Mouse (Mus musculus): ENCODE measurements around the gene Gpr180.
"Not testable (repeated sequence)": the region's sequence is repeated elsewhere in the genome, so short reads cannot be mapped to it uniquely, and the experiment has no call there.

Gpr180 gene

GRCm38 (mm10) chr14:118151651-118152293 lies 14.8 kb downstream of the Gpr180 start:
- DNase-seq (ENCODE audit: low spot score in 2 of 2) = peak in 1 of 2 experiments; percentile 42

DNA sequence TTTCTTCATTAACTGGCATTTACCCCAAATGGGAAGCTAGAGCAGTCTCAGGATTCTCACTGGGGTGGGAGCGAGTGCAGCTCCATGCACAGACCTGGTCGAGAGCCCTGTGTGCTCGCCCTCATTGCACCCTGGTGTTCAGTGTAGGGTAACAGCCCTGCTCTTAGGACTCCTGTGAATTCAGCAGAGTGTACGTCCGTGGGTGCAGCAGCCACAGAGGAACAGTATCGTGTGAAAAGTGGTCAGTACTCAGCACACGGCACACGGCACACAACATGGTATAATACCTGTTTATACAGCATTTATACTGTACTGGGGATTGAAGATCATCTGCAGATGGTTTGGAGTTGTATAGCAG lies 15.3 kb downstream of the Gpr180 start:
- DNase-seq (ENCODE audit: low spot score in 2 of 2) = no peak

DNA sequence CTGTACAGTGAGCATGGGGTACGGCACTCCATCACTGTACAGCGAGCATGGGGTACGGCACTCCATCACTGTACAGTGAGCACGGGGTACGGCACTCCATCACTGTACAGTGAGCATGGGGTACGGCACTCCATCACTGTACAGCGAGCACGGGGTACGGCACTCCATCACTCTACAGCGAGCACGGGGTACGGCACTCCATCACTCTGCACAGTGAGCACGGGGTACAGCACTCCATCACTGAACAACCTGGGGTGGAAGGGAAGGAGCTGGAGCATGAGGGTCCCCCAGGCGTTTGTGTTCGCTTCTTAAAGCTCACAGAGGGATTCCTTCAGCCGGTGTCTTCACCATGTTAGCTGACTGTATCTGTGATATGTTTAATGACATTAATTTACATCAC lies 19.1 kb downstream of the Gpr180 start:
- not testable (repeated sequence) for DNase-seq (ENCODE audit: low spot score in 2 of 2)

DNA sequence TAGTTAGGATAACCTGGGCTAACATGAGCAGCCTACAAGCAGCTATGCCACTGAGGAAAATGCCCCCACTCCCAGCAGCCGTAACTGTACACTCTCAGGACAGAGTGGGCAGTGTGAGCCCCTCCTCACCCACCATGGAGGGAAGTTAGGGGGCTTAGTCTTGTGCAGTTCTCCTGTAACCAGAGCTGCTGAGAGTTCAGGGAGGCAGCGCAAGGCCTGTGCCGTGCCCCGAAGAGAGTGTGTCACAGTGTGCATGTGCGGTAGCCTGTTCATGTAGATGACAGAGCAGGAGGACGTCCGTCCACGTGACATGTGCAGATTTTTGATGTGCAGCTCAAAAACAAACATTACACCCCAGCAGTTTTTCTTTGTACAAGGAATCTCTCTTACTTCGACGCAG lies 19.8 kb downstream of the Gpr180 start:
- DNase-seq (ENCODE audit: low spot score in 2 of 2) = no peak

GRCm38 (mm10) chr14:118157146-118157545 lies 20.2 kb downstream of the Gpr180 start:
- peak in 1 of 2 experiments; percentile 58 for DNase-seq (ENCODE audit: low spot score in 2 of 2)

DNA sequence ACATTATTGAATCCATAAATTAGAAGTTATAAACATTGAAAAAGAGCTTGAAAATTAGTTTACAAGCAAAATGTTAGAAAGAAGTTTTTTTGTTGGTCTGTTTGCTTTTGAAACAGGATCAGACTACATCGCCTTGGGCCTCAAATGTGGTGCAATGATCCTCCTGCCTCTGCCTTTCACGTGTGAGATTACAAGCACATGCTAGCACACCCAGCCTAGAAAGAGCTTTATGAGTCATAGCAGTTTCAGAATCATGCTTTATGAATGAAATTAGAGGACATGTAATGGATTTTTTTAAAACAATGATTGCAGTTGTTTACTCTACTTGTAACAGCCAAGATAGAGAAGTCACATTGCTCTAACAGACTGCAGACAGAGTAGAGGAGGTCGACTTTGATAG lies 24.8 kb downstream of the Gpr180 start:
- no peak for DNase-seq (ENCODE audit: low spot score in 2 of 2)

DNA sequence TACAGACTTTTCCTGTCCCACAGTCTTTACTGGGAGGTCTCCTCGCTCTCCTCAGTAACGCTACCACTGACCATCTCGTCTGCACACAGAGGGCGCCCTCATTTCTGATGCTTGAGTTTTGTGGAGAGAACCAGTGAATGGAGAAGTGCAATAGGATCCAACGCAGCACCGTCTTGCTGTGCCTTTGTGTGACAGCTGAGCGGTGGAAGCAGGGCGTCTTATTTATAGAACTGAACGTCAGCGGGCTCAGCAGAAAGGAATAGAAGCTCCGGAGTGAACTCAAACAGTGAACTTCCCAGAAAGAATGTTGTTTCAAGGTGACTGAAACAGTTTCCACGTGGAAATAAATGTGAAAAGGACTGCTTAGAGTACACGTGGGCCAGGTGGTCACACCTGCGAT lies 25.7 kb downstream of the Gpr180 start:
- DNase-seq (ENCODE audit: low spot score in 2 of 2) = peak in 1 of 2 experiments; percentile 40

GRCm38 (mm10) chr14:118168776-118169175 lies 31.8 kb downstream of the Gpr180 start:
- DNase-seq (ENCODE audit: low spot score in 2 of 2) = no peak

DNA sequence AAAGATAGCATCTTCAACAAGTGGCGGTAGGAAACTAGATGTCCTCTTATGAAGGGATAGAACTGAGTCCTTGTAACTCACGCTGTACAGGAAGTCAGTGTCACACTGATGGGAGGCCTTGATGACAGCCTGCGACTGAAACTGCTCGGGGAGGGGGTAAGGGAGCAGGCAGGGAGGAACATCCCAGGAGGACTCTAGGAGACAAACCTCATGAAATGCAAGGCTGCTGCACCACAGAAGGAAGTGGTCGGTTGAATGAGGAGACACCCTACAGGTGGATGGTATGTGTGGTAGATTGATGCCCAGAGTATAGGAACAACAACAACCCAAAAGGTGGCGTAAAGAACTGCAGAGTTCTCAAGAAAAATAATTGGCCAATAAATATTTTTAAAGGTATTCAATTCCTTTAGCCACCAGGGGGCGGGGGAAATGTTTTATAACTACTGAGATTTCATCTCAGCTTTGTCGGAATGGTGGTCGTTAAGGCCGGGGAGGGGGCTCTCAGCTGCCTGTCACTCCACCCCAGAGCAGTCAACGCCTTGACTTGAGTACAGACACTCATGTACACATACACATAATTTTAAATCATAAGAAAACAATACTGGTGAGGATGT lies 36.7 kb downstream of the Gpr180 start:
- no peak for DNase-seq (ENCODE audit: low spot score in 2 of 2)

- DNase-seq (ENCODE audit: low spot score in 2 of 2) = no peak
Measured at GRCm38 (mm10) chr14:118175071-118175693, 38.2 kb downstream of the Gpr180 start.

DNA sequence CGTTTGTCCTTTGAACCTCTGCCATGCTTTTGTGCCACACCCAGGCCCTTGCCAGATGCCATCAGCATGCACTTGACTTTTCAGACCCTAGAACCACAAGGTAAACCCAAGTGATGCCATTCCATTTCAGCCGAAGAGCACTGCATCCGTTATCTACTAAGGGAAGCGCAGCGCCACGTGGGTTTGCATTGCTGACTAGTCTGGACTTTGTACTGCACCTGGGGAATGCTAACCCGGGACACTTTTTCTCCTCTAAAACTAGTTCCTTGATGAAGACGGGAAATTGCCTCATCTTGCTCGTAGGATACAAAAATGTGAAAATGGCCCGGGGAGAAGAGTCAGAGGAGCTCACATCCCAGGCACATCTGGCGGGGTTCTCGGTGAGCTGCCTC lies 38.7 kb downstream of the Gpr180 start:
- DNase-seq (ENCODE audit: low spot score in 2 of 2) = no peak

- no peak for DNase-seq (ENCODE audit: low spot score in 2 of 2)
Measured at GRCm38 (mm10) chr14:118179251-118179650, 42.3 kb downstream of the Gpr180 start.

GRCm38 (mm10) chr14:118179701-118180100 lies 42.7 kb downstream of the Gpr180 start:
- DNase-seq (ENCODE audit: low spot score in 2 of 2) = no peak

DNA sequence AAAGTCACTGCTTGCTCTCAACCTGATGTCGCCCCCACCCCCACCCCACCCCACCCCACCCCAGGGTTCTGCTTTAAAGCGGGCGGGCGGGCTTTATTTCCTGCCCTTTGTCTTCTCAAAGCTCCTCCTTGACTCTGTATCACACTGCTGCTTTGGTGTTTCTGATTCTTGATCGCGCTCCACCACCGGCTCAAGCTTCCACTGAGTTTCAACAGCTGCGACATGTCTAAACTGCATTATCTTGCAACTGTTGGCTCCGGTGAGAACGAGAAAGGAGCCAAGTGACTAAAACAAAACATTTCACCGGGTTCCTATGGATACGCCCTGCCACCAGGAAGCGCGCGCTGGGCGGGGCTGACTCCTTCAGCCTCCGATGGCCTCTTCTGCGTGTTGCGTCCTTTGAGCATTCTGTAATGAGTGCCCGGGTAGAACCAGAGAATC lies 43.2 kb downstream of the Gpr180 start:
- DNase-seq (ENCODE audit: low spot score in 2 of 2) = peak; percentile 33 to 53

- peak; percentile 37 to 41 for DNase-seq (ENCODE audit: low spot score in 2 of 2)
Measured at GRCm38 (mm10) chr14:118180711-118181177, 43.8 kb downstream of the Gpr180 start.

DNA sequence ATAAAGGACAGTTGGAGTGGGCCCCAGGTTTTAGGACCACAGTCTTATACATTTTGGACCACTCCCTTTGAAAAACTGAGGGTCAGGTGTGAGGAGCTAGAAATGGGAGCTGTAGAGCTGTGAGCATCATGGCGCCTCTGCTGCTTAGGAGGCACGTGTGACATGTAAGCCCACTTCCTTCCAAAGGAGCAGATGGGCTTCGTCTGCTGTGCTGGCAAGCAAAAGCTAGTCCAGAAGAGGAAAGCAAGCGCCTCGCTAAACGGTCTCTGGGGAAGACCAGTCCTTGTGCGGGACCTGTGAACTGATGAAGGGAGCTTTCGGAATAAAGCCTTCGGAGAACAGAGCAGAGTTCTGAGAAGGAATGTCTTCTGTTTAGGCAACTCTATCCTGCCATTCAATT lies 54.5 kb downstream of the Gpr180 start:
- DNase-seq (ENCODE audit: low spot score in 2 of 2) = no peak

GRCm38 (mm10) chr14:118193001-118193628 lies 56.2 kb downstream of the Gpr180 start:
- DNase-seq (ENCODE audit: low spot score in 2 of 2) = no peak

GRCm38 (mm10) chr14:118193663-118194062 lies 56.7 kb downstream of the Gpr180 start:
- no peak for DNase-seq (ENCODE audit: low spot score in 2 of 2)

GRCm38 (mm10) chr14:118194219-118194914 lies 57.4 kb downstream of the Gpr180 start:
- no peak for DNase-seq (ENCODE audit: low spot score in 2 of 2)

DNA sequence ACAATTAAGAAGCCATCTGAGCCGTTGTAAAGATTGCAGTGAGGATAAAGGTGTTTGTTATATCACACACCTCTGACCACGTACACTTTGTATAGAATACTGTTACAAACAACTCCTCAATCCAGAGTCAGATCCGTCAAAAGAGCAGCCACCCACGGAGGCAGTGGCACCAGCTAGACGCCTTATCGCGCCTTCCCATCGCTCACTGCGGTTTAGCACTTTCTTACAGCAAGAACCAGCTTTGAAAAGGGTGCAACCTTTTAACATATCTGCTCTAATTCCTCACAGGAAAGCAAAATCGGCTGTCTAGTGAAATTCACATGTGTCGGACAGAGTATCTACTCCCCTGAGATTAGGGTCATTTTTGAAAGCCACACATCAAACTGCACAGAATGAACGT lies 60.1 kb downstream of the Gpr180 start:
- DNase-seq (ENCODE audit: low spot score in 2 of 2) = no peak

DNA sequence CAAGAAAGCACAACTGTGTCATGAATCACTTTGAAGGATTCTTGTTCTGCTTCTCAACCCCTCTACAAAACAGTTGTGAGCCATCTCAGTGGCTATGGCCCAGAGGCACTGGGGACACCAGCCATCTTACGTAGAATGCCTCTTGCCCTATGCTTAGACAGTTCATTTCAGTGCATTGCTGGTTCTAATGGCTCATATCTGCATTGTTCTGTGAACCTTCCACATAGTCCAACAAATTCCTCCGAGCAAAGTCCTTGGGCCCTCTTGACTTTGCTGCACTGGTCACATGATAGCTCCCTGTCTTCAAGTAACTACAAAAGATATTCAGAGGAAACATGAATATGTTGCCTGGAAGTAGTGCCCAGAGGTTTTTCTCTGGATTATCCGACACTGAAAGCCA lies 63.8 kb downstream of the Gpr180 start:
- no peak for DNase-seq (ENCODE audit: low spot score in 2 of 2)

GRCm38 (mm10) chr14:118202006-118202405 lies 65.0 kb downstream of the Gpr180 start:
- DNase-seq (ENCODE audit: low spot score in 2 of 2) = no peak
